Mouse (Mus musculus) kidney, adult 10 weeks (tissue): ENCODE data around the gene Cdhr1. TPM values are rescaled to one million over a fixed set of nuclear protein-coding genes. Genes with fewer than 3 reads are reported as not detected.

Source experiments
- polyA plus RNA-seq: library from polyadenylated mRNA; stranded (reverse); fragments of 350-450 nt; fragmentation: Illumina TruSeq; extraction: RNeasy Lipid Tissue Mini Kit (QIAGEN cat#74804); gene quantifications from one replicate; pipeline ENCODE4 v1.2.3, GENCODE M21; 2014; ENCODE audit warnings: low read depth, low replicate concordance

The Cdhr1 gene
- polyA plus RNA-seq: not detected

DNA sequence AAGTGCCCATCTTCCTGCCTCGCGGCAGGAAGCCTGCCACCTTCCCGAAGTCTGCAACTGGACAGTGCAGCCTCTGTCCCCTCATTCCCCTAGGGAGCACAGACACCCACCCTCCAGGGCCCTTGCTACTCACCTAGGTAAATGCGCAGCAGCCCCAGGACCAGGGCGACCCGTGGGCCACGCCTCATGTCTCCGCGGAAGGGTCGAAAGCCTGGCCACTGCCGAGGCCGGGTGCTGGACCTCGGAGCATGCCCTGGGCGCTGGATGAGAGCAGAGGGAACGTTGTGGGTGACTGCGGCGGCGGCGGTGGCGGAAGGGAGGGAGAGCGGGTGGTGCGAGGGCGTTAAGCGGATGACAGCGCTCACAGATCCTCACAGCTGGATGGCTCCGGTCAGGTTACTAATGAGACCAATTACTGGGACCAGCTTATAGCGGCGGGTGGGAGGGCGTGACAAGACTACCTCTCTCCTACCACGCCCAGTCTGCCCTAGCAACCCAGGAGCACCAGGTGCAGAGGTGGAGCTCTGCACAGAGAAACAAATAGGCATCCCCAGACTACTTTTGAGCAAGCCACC lies at the start of gene Cdhr1:
Gene Cdhr1 (minus strand): TSS at position 392 of the 575 bp plus-strand sequence.

DNA sequence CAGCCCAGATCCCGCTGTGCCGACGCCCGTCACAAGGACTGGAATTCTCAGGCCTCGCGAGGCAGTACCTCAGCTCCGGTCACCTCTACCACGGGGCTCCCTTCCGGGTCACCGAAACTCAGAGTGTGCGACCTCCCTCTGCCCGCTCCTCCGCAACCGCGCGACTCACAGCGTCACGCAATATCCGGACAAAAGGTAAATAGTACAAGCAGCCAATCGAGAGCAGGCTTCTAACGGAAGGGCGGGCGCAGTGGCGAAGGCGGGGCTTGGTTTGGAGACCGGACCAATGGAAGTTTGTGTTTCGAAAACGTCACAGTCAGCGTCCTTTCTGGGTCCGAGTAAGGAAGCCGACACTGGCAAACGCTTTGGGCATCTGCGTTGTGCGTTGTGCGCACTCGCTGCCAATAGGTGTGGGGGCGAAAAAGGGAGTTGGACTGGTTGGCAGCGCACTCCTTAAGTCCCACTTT lies 37.0 kb upstream of the Cdhr1 start, which contains the start of gene Ghitm:
Gene Ghitm (minus strand): TSS at position 146 of the 467 bp plus-strand sequence.

DNA sequence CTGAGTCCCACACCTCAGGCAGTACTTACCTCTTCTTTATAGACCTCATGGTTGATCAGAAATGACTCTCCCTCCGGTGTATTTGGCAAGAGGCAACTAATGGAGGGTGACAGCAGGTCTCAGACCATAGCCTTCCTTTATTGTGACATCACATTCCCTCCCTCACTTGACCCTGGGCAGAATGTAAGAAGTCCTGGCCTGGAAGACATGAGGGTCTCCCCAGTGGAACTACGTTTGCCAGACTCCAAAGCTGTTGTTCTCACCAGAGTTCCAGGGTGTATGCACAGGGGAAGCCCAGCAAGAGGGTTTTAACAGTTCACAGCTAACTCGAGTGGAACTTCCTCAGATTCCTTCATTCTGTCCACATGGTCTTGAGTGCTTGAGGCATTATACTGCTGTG lies 15.8 kb upstream of the Cdhr1 start, which contains the start of gene 2610528A11Rik:
Gene 2610528A11Rik (minus strand): TSS at position 101 of the 400 bp plus-strand sequence.

DNA sequence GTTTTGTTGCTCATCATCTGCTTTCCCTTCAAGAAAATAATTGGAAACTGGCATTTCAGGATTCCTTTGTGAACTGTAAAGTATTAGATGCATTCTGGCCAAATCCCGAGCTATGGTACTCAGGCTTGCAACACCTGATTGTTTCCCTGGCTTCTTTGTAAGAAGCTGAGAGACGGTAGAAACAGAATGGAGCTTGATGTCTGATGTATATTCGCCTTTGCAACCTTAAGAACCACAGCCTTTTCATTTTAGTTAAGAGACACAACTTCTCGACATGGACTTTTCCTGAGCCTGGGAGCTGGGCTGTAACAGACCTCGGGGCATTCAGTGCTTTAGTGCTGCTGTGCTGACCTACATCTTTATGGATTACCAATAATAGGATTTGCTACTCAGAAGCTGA lies 30.5 kb downstream of the Cdhr1 start, which contains the start of gene Lrit2:
Gene Lrit2 (plus strand): TSS at position 301 of the 400 bp plus-strand sequence.

DNA sequence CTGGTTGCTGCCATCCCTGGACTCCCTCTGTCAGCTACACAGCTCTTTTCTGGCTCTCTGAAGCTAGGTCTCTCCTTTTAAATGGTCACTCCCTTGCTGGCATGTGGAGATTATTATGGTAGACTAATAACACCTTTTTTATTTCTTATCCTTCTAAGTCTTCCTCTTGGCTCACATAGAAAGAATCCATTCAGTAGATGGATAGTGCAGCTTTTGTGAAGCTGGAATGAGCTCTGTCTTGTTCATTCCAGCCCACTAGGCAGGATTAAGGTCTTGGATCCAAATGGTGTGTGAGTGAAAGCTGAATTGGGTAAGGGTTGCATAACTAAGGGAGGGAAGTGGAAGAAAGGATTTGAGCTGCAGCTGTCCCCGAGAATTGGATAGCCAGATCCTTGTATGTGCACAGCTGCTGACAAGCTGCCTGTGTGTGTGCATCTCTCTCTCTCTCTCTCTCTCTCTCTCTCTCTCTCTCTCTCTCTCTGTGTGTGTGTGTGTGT lies 49.2 kb downstream of the Cdhr1 start, which contains the start of gene Rgr:
Gene Rgr (minus strand): TSS at position 51 of the 497 bp plus-strand sequence.

Other genes with a start within 250 kb of the Cdhr1 start
- 150 TPM for gene Ccser2, start 129.6 kb downstream of the Cdhr1 start, polyA plus RNA-seq
- gene Rgr, start 49.4 kb downstream of the Cdhr1 start, polyA plus RNA-seq: not detected
- gene Lrit1, start 43.5 kb downstream of the Cdhr1 start, polyA plus RNA-seq: 0.36 TPM
- gene Lrit2, start 30.4 kb downstream of the Cdhr1 start, polyA plus RNA-seq: not detected
- not detected for gene 2610528A11Rik, start 15.7 kb upstream of the Cdhr1 start, polyA plus RNA-seq
- 1,081 TPM for gene Ghitm, start 36.9 kb upstream of the Cdhr1 start, polyA plus RNA-seq